Mouse (Mus musculus) T-helper 17 cell (primary cell): ENCODE results near the gene Thy1.

Experiments used
- in situ Hi-C, 2 experiments: fragments of 300-600 bp; cut with MboI, MseI; formaldehyde crosslinking; loops; 1 replicate in 1 of 2; 2 replicates in 1 of 2; pipeline ENCODE4 v1.15.1; 2025; ENCODE audit warnings: high pct_unique_total_duplicates in 2 of 2

Thy1 gene

GRCm38 (mm10) chr9:44082266-44082665 lies 39.1 kb downstream of the Thy1 start:
- in situ Hi-C loops = no loop called here

GRCm38 (mm10) chr9:44083392-44084121 lies 40.4 kb downstream of the Thy1 start:
- in situ Hi-C loops = no loop called here

- in situ Hi-C loops = no loop called here
Measured at GRCm38 (mm10) chr9:44084236-44084635, 41.1 kb downstream of the Thy1 start.

GRCm38 (mm10) chr9:44084659-44085229 lies 41.6 kb downstream of the Thy1 start:
- in situ Hi-C loops = no loop called here

- in situ Hi-C loops = no loop called here
Measured at GRCm38 (mm10) chr9:44085276-44085675, 42.1 kb downstream of the Thy1 start.

- in situ Hi-C loops = no loop called here
Measured at GRCm38 (mm10) chr9:44085741-44086665, 42.8 kb downstream of the Thy1 start.

- in situ Hi-C loops = no loop called here
Measured at GRCm38 (mm10) chr9:44086960-44087359, 43.8 kb downstream of the Thy1 start.

- in situ Hi-C loops = no loop called here
Measured at GRCm38 (mm10) chr9:44087761-44088455, 44.7 kb downstream of the Thy1 start.

GRCm38 (mm10) chr9:44088877-44089608 lies 45.9 kb downstream of the Thy1 start:
- in situ Hi-C loops = no loop called here

GRCm38 (mm10) chr9:44093612-44094503 lies 50.7 kb downstream of the Thy1 start:
- in situ Hi-C loops = no loop called here

GRCm38 (mm10) chr9:44094737-44095136 lies 51.6 kb downstream of the Thy1 start:
- in situ Hi-C loops = no loop called here

- in situ Hi-C loops = no loop called here
Measured at GRCm38 (mm10) chr9:44095781-44096180, 52.6 kb downstream of the Thy1 start.

GRCm38 (mm10) chr9:44096536-44096935 lies 53.4 kb downstream of the Thy1 start:
- in situ Hi-C loops = no loop called here
